Mouse (Mus musculus) fat pad, adult 2 months (tissue): Measurements from ENCODE around the gene Oser1.
"Not testable (repeated sequence)": the region's sequence is repeated elsewhere in the genome, so short reads cannot be mapped to it uniquely, and the experiment has no call there.

Experiments
- DNase-seq: peaks from one replicate; pipeline ENCODE4 v3.0.0-alpha.2; 2011; ENCODE audit warnings: low read depth, low spot score; ENCODE audit errors: extremely low read depth

The Oser1 gene

GRCm38 (mm10) chr2:163424597-163424996 is at the start of gene Oser1:
Gene Oser1, minus strand, starts transcription at chr2:163424697.
- DNase-seq: no peak

GRCm38 (mm10) chr2:163472466-163472851 is 48.0 kb upstream of the Oser1 start, which contains the start of gene Fitm2:
Gene Fitm2, minus strand, starts transcription at chr2:163472629.
- no peak for DNase-seq

- peak; percentile 96 for DNase-seq
Measured at GRCm38 (mm10) chr2:163471710-163472465, 47.4 kb upstream of the Oser1 start.

- DNase-seq: no peak
Measured at GRCm38 (mm10) chr2:163471136-163471535, 46.6 kb upstream of the Oser1 start.

- DNase-seq: no peak
Measured at GRCm38 (mm10) chr2:163469711-163470110, 45.2 kb upstream of the Oser1 start.

GRCm38 (mm10) chr2:163468866-163469265 is 44.4 kb upstream of the Oser1 start:
- no peak for DNase-seq

GRCm38 (mm10) chr2:163467585-163467984 is 43.1 kb upstream of the Oser1 start:
- no peak for DNase-seq

GRCm38 (mm10) chr2:163466771-163467170 is 42.3 kb upstream of the Oser1 start:
- no peak for DNase-seq

- no peak for DNase-seq
Measured at GRCm38 (mm10) chr2:163464562-163464961, 40.1 kb upstream of the Oser1 start.

GRCm38 (mm10) chr2:163463998-163464397 is 39.5 kb upstream of the Oser1 start:
- no peak for DNase-seq

GRCm38 (mm10) chr2:163463251-163463769 is 38.8 kb upstream of the Oser1 start:
- no peak for DNase-seq

GRCm38 (mm10) chr2:163462801-163463200 is 38.3 kb upstream of the Oser1 start:
- no peak for DNase-seq

- DNase-seq: no peak
Measured at GRCm38 (mm10) chr2:163462386-163462785, 37.9 kb upstream of the Oser1 start.

GRCm38 (mm10) chr2:163461307-163461706 is 36.8 kb upstream of the Oser1 start:
- DNase-seq: not testable (repeated sequence)

GRCm38 (mm10) chr2:163460622-163461021 is 36.1 kb upstream of the Oser1 start:
- no peak for DNase-seq

GRCm38 (mm10) chr2:163459380-163459779 is 34.9 kb upstream of the Oser1 start:
- no peak for DNase-seq

GRCm38 (mm10) chr2:163458539-163459265 is 34.2 kb upstream of the Oser1 start:
- no peak for DNase-seq

GRCm38 (mm10) chr2:163453378-163453777 is 28.9 kb upstream of the Oser1 start:
- no peak for DNase-seq

GRCm38 (mm10) chr2:163452738-163453137 is 28.2 kb upstream of the Oser1 start:
- DNase-seq: no peak

- no peak for DNase-seq
Measured at GRCm38 (mm10) chr2:163450668-163451295, 26.3 kb upstream of the Oser1 start.

- no peak for DNase-seq
Measured at GRCm38 (mm10) chr2:163449276-163449675, 24.8 kb upstream of the Oser1 start.

GRCm38 (mm10) chr2:163447375-163447774 is 22.9 kb upstream of the Oser1 start:
- no peak for DNase-seq
